In the genomic region with DNA sequence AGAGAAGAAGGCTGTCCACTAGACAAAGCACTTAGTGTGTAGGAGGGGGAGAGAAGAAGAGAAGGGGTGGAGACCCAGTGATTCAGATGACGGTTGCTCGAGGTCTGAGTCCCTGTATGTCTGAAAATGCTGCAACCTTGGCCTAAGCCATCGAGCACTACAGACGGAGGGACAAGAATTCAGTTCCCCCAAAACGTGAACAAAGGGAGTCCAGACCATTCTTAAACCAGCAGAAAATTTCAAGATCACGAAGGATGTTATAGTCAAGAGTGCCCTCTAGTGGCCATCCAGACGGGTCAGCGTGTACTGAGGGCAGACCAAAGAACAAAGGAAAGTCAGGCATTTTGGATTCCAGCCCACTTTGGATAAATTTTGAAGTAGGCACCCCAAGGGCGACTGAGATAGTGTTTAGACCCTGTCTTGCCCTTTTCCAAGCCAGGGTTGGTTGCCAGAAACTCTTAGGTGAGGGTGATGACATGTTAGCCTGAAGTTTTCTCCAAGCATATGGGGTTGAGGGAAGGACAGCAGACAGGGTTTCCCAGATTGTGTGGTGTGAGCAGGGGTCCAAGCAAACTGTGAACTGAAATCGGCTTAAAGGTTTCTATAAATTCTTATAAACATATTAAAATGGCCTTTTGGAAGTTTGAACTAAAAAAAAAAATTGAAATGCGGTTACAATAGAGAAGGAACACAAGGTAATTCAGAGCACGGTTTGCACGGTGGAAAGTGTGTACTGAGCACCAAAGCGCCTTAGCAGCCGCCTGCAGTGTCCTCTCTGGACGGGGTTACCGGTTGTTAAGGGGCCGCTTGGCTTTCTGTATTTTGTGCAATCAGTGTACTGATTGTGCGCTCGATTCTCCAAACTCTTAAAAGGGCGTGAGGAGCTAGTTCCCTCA, we compare ENCODE assay signal across 8 mouse cellular contexts. TPM values are rescaled to one million over a fixed set of nuclear protein-coding genes. Genes with fewer than 3 reads are reported as not detected.
DNase-seq lines count a peak whose midpoint lies in the region; ATAC-seq and TF ChIP-seq lines count a peak whose summit lies in the region.

No protein-coding gene starts in this region.

- TF ChIP-seq CTCF in olfactory bulb, adult 2 months (IDR thresholded peaks at IDR 0.05; ENCODE audit: insufficient read depth, low read depth, low read length): peak; percentile 32; the same call in 1 of the 2 replicates

- 0% methylated on average over 21 of the region's 21 CpGs for WGBS in forebrain, embryonic 13.5 days
- WGBS in lung, embryonic 15.5 days: under 1% methylated on average over 21 of the region's 21 CpGs
- WGBS in olfactory bulb, adult 2 months: under 1% methylated on average over 21 of the region's 21 CpGs

- no peaks in the 10 kb centered on the region for H3K9me3 ChIP-seq in forebrain, embryonic 13.5 days (replicated peaks)
- no peaks in the 10 kb centered on the region for H3K9me3 ChIP-seq in lung, embryonic 15.5 days

- intact Hi-C loops in heart, postnatal 14 days (cut with DNase I): loop anchor here (1.0 to 5.0 kb wide), 3 partner anchors 16 to 1888 kb away; partner anchors contain the start of genes Hist1h1e, Hist1h2be and Hist1h4k

- no peak for TF ChIP-seq POLR2A in olfactory bulb, adult 2 months (IDR thresholded peaks at IDR 0.05; ENCODE audit: insufficient read depth, low read depth, low read length)

- peak; percentile 88 for DNase-seq in MN1 (ENCODE audit: low spot score)
- DNase-seq in cerebellum, adult 11 months: peak; percentile 69
- DNase-seq in heart, postnatal 14 days: peak; percentile 67 to 88
- peak; percentile 76 to 85 for DNase-seq in kidney, postnatal 4 days
- DNase-seq in urinary bladder, postnatal 25 days (ENCODE audit: low spot score): peak; percentile 67

- H3K4me3 ChIP-seq in forebrain, embryonic 13.5 days: peak overlapping the region; percentile 54
- H3K4me3 ChIP-seq in lung, embryonic 15.5 days: peak overlapping the region; percentile 50
- H3K4me3 ChIP-seq in olfactory bulb, adult 2 months (ENCODE audit: insufficient read depth, low read depth, low read length): peak overlapping the region; percentile 53

- H3K4me2 ChIP-seq in forebrain, embryonic 13.5 days: peak overlapping the region; percentile 70
- peak overlapping the region; percentile 67 for H3K4me2 ChIP-seq in lung, embryonic 15.5 days

- peak overlapping the region; percentile 99 for H3K27ac ChIP-seq in forebrain, embryonic 13.5 days
- peak overlapping the region; percentile 98 for H3K27ac ChIP-seq in lung, embryonic 15.5 days
- H3K27ac ChIP-seq in olfactory bulb, adult 2 months (ENCODE audit: insufficient read depth, low read depth, low read length): peak overlapping the region; percentile 76

- peak overlapping the region; percentile 79 for H3K9ac ChIP-seq in forebrain, embryonic 13.5 days
- H3K9ac ChIP-seq in lung, embryonic 15.5 days: peak overlapping the region; percentile 57

- peak; percentile 79 for ATAC-seq in forebrain, embryonic 13.5 days
- ATAC-seq in lung, embryonic 15.5 days (ENCODE audit: borderline replicate concordance, extremely low read depth, low FRiP score, low TSS enrichment): peak; percentile 82

- no peaks in the 10 kb centered on the region for H3K36me3 ChIP-seq in forebrain, embryonic 13.5 days (ENCODE audit: poor library complexity, severe bottlenecking)
- H3K36me3 ChIP-seq in lung, embryonic 15.5 days: no peaks in the 10 kb centered on the region

- H3K4me1 ChIP-seq in forebrain, embryonic 13.5 days: peaks cover 12% of the 10 kb centered on the region
- H3K4me1 ChIP-seq in lung, embryonic 15.5 days: peaks cover 9% of the 10 kb centered on the region; the same call in 1 of the 2 replicates
- H3K4me1 ChIP-seq in olfactory bulb, adult 2 months (ENCODE audit: control insufficient read depth, insufficient read depth, low read length): peaks cover 2% of the 10 kb centered on the region; the same call in 1 of the 2 replicates

- H3K27me3 ChIP-seq in forebrain, embryonic 13.5 days: no peaks in the 10 kb centered on the region
- H3K27me3 ChIP-seq in lung, embryonic 15.5 days: no peaks in the 10 kb centered on the region

RNA-seq across cellular contexts. Expression of gene Hist1h4j, which starts 0.6 kb away (rescaled TPM):
- polyA plus RNA-seq in forebrain, embryonic 13.5 days (2015; fragmentation: Nextera tagmentation; extraction: Ambion mirVana): 1.3 and 1.9 TPM in 2 replicates
- 10 to 100 TPM; 13.0 to 25.4 TPM for total RNA-seq in heart, postnatal 14 days (2021)
- polyA plus RNA-seq in lung, embryonic 15.5 days (2015; fragmentation: Nextera tagmentation; extraction: Ambion mirVana): 1.8 and 3.1 TPM in 2 replicates
- not detected in 2 replicates for polyA plus RNA-seq in olfactory bulb, adult 2 months (2012; ENCODE audit: insufficient read depth, insufficient read length, low replicate concordance, missing spikeins)

RNA-seq across cellular contexts. Expression of gene Hist1h2bm, which starts 12.4 kb away (rescaled TPM):
- 5.9 and 6.9 TPM in 2 replicates for polyA plus RNA-seq in forebrain, embryonic 13.5 days (2015; fragmentation: Nextera tagmentation; extraction: Ambion mirVana)
- 10 to 100 TPM; 21.5 to 40.5 TPM for total RNA-seq in heart, postnatal 14 days (2021)
- polyA plus RNA-seq in lung, embryonic 15.5 days (2015; fragmentation: Nextera tagmentation; extraction: Ambion mirVana): 4.5 and 5.5 TPM in 2 replicates
- not detected in 2 replicates for polyA plus RNA-seq in olfactory bulb, adult 2 months (2012; ENCODE audit: insufficient read depth, insufficient read length, low replicate concordance, missing spikeins)

RNA-seq across cellular contexts. Expression of gene Hist1h4k, which starts 16.0 kb away (rescaled TPM):
- 6.9 and 11.1 TPM in 2 replicates for polyA plus RNA-seq in forebrain, embryonic 13.5 days (2015; fragmentation: Nextera tagmentation; extraction: Ambion mirVana)
- 100 to 1,000 TPM; 128 to 321 TPM for total RNA-seq in heart, postnatal 14 days (2021)
- polyA plus RNA-seq in lung, embryonic 15.5 days (2015; fragmentation: Nextera tagmentation; extraction: Ambion mirVana): 3.1 and 6.3 TPM in 2 replicates
- polyA plus RNA-seq in olfactory bulb, adult 2 months (2012; ENCODE audit: insufficient read depth, insufficient read length, low replicate concordance, missing spikeins): not detected in 2 replicates

RNA-seq across cellular contexts. Expression of gene Hist1h3h, which starts 16.8 kb away (rescaled TPM):
- 23.7 and 35.3 TPM in 2 replicates for polyA plus RNA-seq in forebrain, embryonic 13.5 days (2015; fragmentation: Nextera tagmentation; extraction: Ambion mirVana)
- total RNA-seq in heart, postnatal 14 days (2021): 100 to 1,000 TPM in 1 of 2 experiments, 10 to 100 TPM in 1; 82.7 to 215 TPM
- polyA plus RNA-seq in lung, embryonic 15.5 days (2015; fragmentation: Nextera tagmentation; extraction: Ambion mirVana): 11.8 and 14.4 TPM in 2 replicates
- polyA plus RNA-seq in olfactory bulb, adult 2 months (2012; ENCODE audit: insufficient read depth, insufficient read length, low replicate concordance, missing spikeins): not detected in 2 replicates

RNA-seq across cellular contexts. Expression of gene Hist1h2ai, which starts 18.0 kb away (rescaled TPM):
- 23.7 and 32.4 TPM in 2 replicates for polyA plus RNA-seq in forebrain, embryonic 13.5 days (2015; fragmentation: Nextera tagmentation; extraction: Ambion mirVana)
- total RNA-seq in heart, postnatal 14 days (2021): 100 to 1,000 TPM in 1 of 2 experiments, 10 to 100 TPM in 1; 51.5 to 150 TPM
- 25.5 and 29.4 TPM in 2 replicates for polyA plus RNA-seq in lung, embryonic 15.5 days (2015; fragmentation: Nextera tagmentation; extraction: Ambion mirVana)
- polyA plus RNA-seq in olfactory bulb, adult 2 months (2012; ENCODE audit: insufficient read depth, insufficient read length, low replicate concordance, missing spikeins): not detected in 2 replicates

Comparison
In these comparisons a context has a peak if more than half of its experiments do, and no peak if none do; other contexts are left out.
1. Peak in every context shown above with its lines: DNase-seq, ATAC-seq, H3K4me3 ChIP-seq and H3K27ac ChIP-seq.